Mouse (Mus musculus): ENCODE results near the gene Cplx2. TPM values are rescaled to one million over a fixed set of nuclear protein-coding genes. Genes with fewer than 3 reads are reported as not detected.

Cplx2 gene
- total RNA-seq, 2 experiments from 2014 or later: 968 to 982 TPM

- no peak for DNase-seq
Measured at GRCm38 (mm10) chr13:54403224-54404070, 32.3 kb downstream of the Cplx2 start.

- no peak for DNase-seq
Measured at GRCm38 (mm10) chr13:54404205-54404604, 33.1 kb downstream of the Cplx2 start.

- no peak for DNase-seq
Measured at GRCm38 (mm10) chr13:54405805-54406204, 34.7 kb downstream of the Cplx2 start.

- DNase-seq: no peak
Measured at GRCm38 (mm10) chr13:54411656-54412055, 40.5 kb downstream of the Cplx2 start.

GRCm38 (mm10) chr13:54412236-54412635 is 41.1 kb downstream of the Cplx2 start:
- no peak for DNase-seq

GRCm38 (mm10) chr13:54412721-54413120 is 41.6 kb downstream of the Cplx2 start:
- no peak for DNase-seq

GRCm38 (mm10) chr13:54415059-54415458 is 43.9 kb downstream of the Cplx2 start:
- no peak for DNase-seq

- peak; percentile 42 to 48 for DNase-seq
Measured at GRCm38 (mm10) chr13:54418781-54419327, 47.7 kb downstream of the Cplx2 start.

- no peak for DNase-seq
Measured at GRCm38 (mm10) chr13:54420226-54420625, 49.1 kb downstream of the Cplx2 start.

GRCm38 (mm10) chr13:54425269-54425668 is 54.1 kb downstream of the Cplx2 start:
- DNase-seq: no peak

- no peak for DNase-seq
Measured at GRCm38 (mm10) chr13:54426781-54427655, 55.9 kb downstream of the Cplx2 start.

GRCm38 (mm10) chr13:54428771-54429170 is 57.6 kb downstream of the Cplx2 start:
- no peak for DNase-seq

- DNase-seq: no peak
Measured at GRCm38 (mm10) chr13:54430051-54430450, 58.9 kb downstream of the Cplx2 start.

GRCm38 (mm10) chr13:54431161-54431560 is 60.0 kb downstream of the Cplx2 start:
- no peak for DNase-seq

Other genes starting within 250 kb of the Cplx2 start
- 1 to 10 TPM; 6.6 to 7.0 TPM for gene Hrh2, start 179.2 kb upstream of the Cplx2 start, total RNA-seq (2021)
- gene Thoc3, start 97.5 kb downstream of the Cplx2 start, total RNA-seq (2021): 10 to 100 TPM; 35.7 to 36.7 TPM
- gene Simc1, start 132.4 kb downstream of the Cplx2 start, total RNA-seq (2021): 10 to 100 TPM; 17.4 to 18.2 TPM
- gene 4833439L19Rik, start 194.1 kb downstream of the Cplx2 start, total RNA-seq (2021): 100 to 1,000 TPM; 155 to 156 TPM
- 10 to 100 TPM; 35.2 to 36.2 TPM for gene Arl10, start 203.7 kb downstream of the Cplx2 start, total RNA-seq (2021)
- gene Nop16, start 218.7 kb downstream of the Cplx2 start, total RNA-seq (2021): 10 to 100 TPM; 25.6 to 28.0 TPM
- 100 to 1,000 TPM; 169 to 175 TPM for gene Higd2a, start 218.9 kb downstream of the Cplx2 start, total RNA-seq (2021)
- gene Cltb, start 240.0 kb downstream of the Cplx2 start, total RNA-seq (2021): 100 to 1,000 TPM; 261 to 274 TPM